Mouse (Mus musculus) hindbrain, embryonic 13.5 days (tissue): Measurements from ENCODE around the gene Plch2. TPM values are rescaled to one million over a fixed set of nuclear protein-coding genes. Genes with fewer than 3 reads are reported as not detected.

Experiments used
- ATAC-seq: fragments of 200-750 bp; cut with Nextera tagmentation; 2 replicates; pipeline ENCODE4 v1.8.0; 2017; ENCODE audit warnings: moderate TSS enrichment; ENCODE audit not compliant: low FRiP score
- H3K27ac ChIP-seq: fragments of 300-500 bp; sonication (generic); 2 replicates; pipeline ENCODE4 v1.5.1; 2015; ENCODE audit warnings: inconsistent platforms, mild to moderate bottlenecking, moderate library complexity
- H3K27me3 ChIP-seq: fragments of 300-500 bp; sonication (generic); 2 replicates; pipeline ENCODE4 v1.6.1; 2015; ENCODE audit warnings: mild to moderate bottlenecking, inconsistent platforms
- H3K36me3 ChIP-seq: fragments of 300-500 bp; sonication (generic); 2 replicates; pipeline ENCODE4 v1.6.1; 2015; ENCODE audit warnings: mild to moderate bottlenecking, inconsistent platforms
- H3K4me1 ChIP-seq: fragments of 300-500 bp; sonication (generic); replicated peaks from 2 replicates; pipeline ENCODE4 v1.6.1; 2015; ENCODE audit warnings: inconsistent platforms
- H3K4me2 ChIP-seq: fragments of 300-500 bp; sonication (generic); 2 replicates; pipeline ENCODE4 v1.6.1; 2015; ENCODE audit warnings: inconsistent platforms, mild to moderate bottlenecking, moderate library complexity
- H3K4me3 ChIP-seq: fragments of 300-500 bp; sonication (generic); 2 replicates; pipeline ENCODE4 v1.5.1; 2015; ENCODE audit warnings: mild to moderate bottlenecking, inconsistent platforms
- H3K9ac ChIP-seq: fragments of 300-500 bp; sonication (generic); 2 replicates; pipeline ENCODE4 v1.6.1; 2015; ENCODE audit warnings: mild to moderate bottlenecking, inconsistent platforms
- H3K9me3 ChIP-seq: fragments of 300-500 bp; sonication (generic); 2 replicates; pipeline ENCODE4 v1.6.1; 2016; ENCODE audit warnings: inconsistent platforms
- WGBS: fragments of 180-500 bp; shearing (Covaris S2); methylation state at CpG from one replicate; pipeline ENCODE4 v1.1.7; 2015; 5-methylcytosine and 5-hydroxymethylcytosine counted together
- polyA plus RNA-seq: library from polyadenylated mRNA; unstranded; fragments of >200 nt; fragmentation: Nextera tagmentation; extraction: Ambion mirVana; gene quantifications from 2 replicates; pipeline ENCODE4 v1.2.1, GENCODE M21; 2015

The Plch2 gene
- polyA plus RNA-seq, 1 experiment from 2014 or later, result 8.4 TPM

DNA sequence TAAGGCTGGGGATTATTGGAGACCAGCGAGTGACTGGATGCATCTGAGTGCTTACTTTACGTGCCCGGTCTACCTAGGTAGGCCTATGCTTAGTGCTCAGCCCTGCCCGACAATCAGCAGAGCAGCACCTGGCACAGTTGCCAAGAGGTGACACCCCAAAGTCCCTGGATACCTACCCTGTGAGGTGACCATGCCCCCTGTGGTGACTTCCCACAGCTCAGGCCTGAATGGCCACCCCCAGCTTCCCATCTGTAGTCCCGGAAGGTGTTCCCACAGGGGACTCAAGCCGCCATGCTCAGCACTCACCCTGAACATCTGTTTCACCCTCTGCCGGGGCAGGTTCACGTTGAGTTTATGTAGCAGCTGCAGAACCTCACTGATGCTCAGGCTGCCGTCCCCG lies 50.3 kb downstream of the Plch2 start:
- H3K9ac ChIP-seq, result no peak overlapping the region
- peaks cover 4% of the 10 kb centered on the region; the same call in 1 of the 2 replicates for H3K27me3 ChIP-seq
- H3K27ac ChIP-seq, result no peak overlapping the region
- peaks cover 21% of the 10 kb centered on the region; the same call in 1 of the 2 replicates for H3K4me1 ChIP-seq
- no peak overlapping the region for H3K4me3 ChIP-seq
- no peaks in the 10 kb centered on the region for H3K36me3 ChIP-seq
- H3K4me2 ChIP-seq, result no peak overlapping the region
- no peaks in the 10 kb centered on the region for H3K9me3 ChIP-seq
- WGBS, result 67% methylated on average over 10 of the region's 10 CpGs
- ATAC-seq, result no peak

DNA sequence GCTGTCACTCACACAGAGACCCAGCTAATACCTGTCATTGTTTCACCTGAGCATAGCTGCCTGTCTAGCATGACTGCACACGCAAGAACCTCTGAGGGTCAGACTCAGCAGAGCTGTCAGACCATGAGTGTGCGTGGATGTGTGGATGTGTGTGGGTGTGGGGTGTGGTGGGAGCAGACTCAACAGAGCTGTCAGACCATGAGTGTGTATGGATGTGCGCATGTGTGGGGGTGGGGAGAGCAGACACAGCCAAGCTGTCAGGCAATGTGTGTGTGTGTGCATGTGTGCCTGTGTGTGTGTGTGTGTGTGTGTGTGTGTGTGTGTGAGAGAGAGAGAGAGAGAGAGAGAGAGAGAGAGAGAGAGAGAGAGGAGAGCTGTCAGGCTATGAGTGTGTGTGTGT lies 51.3 kb downstream of the Plch2 start:
- no peak overlapping the region for H3K27ac ChIP-seq
- no peak overlapping the region for H3K9ac ChIP-seq
- H3K4me2 ChIP-seq, result no peak overlapping the region
- H3K9me3 ChIP-seq, result no peaks in the 10 kb centered on the region
- H3K27me3 ChIP-seq, result peaks cover 4% of the 10 kb centered on the region; the same call in 1 of the 2 replicates
- no peak for ATAC-seq
- H3K4me3 ChIP-seq, result no peak overlapping the region
- peaks cover 12% of the 10 kb centered on the region for H3K4me1 ChIP-seq
- H3K36me3 ChIP-seq, result no peaks in the 10 kb centered on the region
- WGBS, result 90% methylated on average over 3 of the region's 3 CpGs

- no peaks in the 10 kb centered on the region for H3K36me3 ChIP-seq
- 0 out of 2 replicates have a peak, but pooled peaks cover under 1% of the 10 kb centered on the region for H3K27me3 ChIP-seq
- no peaks in the 10 kb centered on the region for H3K9me3 ChIP-seq
- WGBS, result 86% methylated on average over 5 of the region's 5 CpGs
- H3K9ac ChIP-seq, result no peak overlapping the region
- H3K27ac ChIP-seq, result no peak overlapping the region
- no peak overlapping the region for H3K4me2 ChIP-seq
- ATAC-seq, result no peak
- H3K4me3 ChIP-seq, result no peak overlapping the region
- peaks cover 21% of the 10 kb centered on the region for H3K4me1 ChIP-seq
These were observed 57.2 kb downstream of the Plch2 start for GRCm38 (mm10) chr4:154999379-154999778.

- ATAC-seq, result peak; percentile 67
- Histone ChIP-seq H3K4me1 (peaks cover 21% of the 10 kb centered on the region), H3K36me3 (no peaks in the 10 kb centered on the region), H3K4me2 (no peak overlapping the region), H3K9me3 (no peaks in the 10 kb centered on the region), H3K27me3 (peaks cover 14% of the 10 kb centered on the region; the same call in 1 of the 2 replicates), H3K27ac (peak overlapping the region; percentile 55; the same call in 1 of the 2 replicates), H3K9ac (peak overlapping the region; percentile 53; the same call in 1 of the 2 replicates), H3K4me3 (no peak overlapping the region)
- WGBS, result 15% methylated on average over 8 of the region's 8 CpGs
These were observed 59.9 kb downstream of the Plch2 start for GRCm38 (mm10) chr4:154996572-154997154.

DNA sequence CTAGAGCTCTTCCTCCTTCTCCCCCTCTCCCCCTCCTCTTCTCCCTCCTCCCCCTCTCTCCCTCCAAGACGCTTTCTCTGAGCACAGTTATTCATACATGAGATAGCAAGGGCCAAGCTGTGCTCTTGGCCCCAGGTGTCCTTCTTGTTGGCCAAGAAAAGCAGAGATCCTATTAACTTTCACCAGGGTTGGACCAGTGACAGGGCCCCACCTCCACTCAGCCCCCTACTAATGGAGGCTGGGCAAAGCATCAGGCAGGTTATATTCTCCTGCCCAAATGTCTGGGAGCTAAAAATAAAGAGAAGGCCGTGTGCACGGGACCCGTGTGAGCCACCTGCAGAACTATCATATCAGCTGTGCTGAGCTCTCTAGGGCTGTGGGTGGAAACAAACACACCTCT lies 61.7 kb downstream of the Plch2 start:
- peaks cover 17% of the 10 kb centered on the region for H3K4me1 ChIP-seq

DNA sequence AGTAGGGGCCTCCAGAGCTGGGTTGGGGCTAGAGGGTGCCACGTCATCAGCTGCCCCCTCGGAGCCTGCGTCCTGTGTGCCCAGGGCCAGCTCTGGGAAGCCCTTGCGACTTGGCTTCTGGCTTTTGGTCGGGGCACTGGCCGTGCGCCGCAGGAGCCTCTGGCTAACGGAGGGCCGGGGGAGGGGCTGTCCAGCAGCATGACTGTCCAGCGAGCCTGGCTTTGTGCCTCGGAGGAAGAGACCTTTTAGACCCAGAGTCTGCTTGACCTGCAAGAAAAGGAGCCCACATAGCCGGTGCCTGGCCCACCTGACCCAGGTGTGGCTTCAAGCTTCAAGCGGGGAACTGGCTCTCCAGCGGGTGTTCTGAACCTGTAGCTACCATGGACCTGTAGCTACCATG lies 69.8 kb downstream of the Plch2 start:
- ATAC-seq, result no peak
- 69% methylated on average over 15 of the region's 15 CpGs for WGBS

More for the DNA sequence above, 61.7 kb downstream of the Plch2 start:
- Histone ChIP-seq H3K27me3 (peaks cover 26% of the 10 kb centered on the region), H3K36me3 (no peaks in the 10 kb centered on the region), H3K9ac (no peak overlapping the region), H3K9me3 (no peaks in the 10 kb centered on the region), H3K27ac (no peak overlapping the region), H3K4me3 (no peak overlapping the region), H3K4me2 (no peak overlapping the region)
- no peak for ATAC-seq
- 76% methylated on average over 4 of the region's 4 CpGs for WGBS

DNA sequence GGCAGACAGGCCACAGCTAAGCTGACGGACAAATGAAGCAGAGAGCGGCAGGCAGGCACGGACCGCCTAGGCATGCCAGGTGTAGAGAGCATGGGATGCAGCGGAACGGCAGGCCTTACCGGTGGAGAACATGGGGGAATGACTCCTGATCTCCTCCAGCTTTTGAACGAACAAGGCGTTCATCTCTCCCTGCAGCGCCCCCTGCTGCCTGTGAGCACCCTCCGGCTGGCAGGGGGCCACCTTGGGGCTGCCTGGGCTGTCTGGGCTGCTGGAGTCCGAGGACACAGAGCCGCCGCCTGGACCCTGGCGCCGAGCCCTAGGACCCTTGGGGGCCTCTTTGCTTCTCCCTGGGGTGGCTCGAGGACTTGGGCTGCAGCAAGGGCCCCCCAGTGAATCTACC lies 70.5 kb downstream of the Plch2 start:
- no peak overlapping the region for H3K4me3 ChIP-seq
- 0 out of 2 replicates have a peak overlapping the region, but pooled peaks have one; percentile 19 for H3K4me2 ChIP-seq
- no peak for ATAC-seq

More for the DNA sequence above, 69.8 kb downstream of the Plch2 start:
- Histone ChIP-seq H3K27ac (no peak overlapping the region), H3K4me3 (no peak overlapping the region), H3K27me3 (peaks cover 47% of the 10 kb centered on the region), H3K36me3 (no peaks in the 10 kb centered on the region), H3K9ac (no peak overlapping the region), H3K4me2 (no peak overlapping the region), H3K9me3 (no peaks in the 10 kb centered on the region), H3K4me1 (peaks cover 22% of the 10 kb centered on the region)

GRCm38 (mm10) chr4:154985151-154985777 lies 71.3 kb downstream of the Plch2 start:
- WGBS, result 68% methylated on average over 5 of the region's 5 CpGs
- ATAC-seq, result no peak
- H3K9me3 ChIP-seq, result no peaks in the 10 kb centered on the region
- H3K4me3 ChIP-seq, result no peak overlapping the region
- no peak overlapping the region for H3K4me2 ChIP-seq
- H3K36me3 ChIP-seq, result peaks cover 12% of the 10 kb centered on the region
- peaks cover 22% of the 10 kb centered on the region for H3K4me1 ChIP-seq
- peaks cover 34% of the 10 kb centered on the region for H3K27me3 ChIP-seq
- H3K27ac ChIP-seq, result no peak overlapping the region
- H3K9ac ChIP-seq, result peak overlapping the region; percentile 60; the same call in 1 of the 2 replicates

More for the DNA sequence above, 70.5 kb downstream of the Plch2 start:
- no peak overlapping the region for H3K27ac ChIP-seq
- 16% methylated on average over 17 of the region's 17 CpGs for WGBS
- H3K9ac ChIP-seq, result peak overlapping the region; percentile 60
- H3K4me1 ChIP-seq, result peaks cover 22% of the 10 kb centered on the region
- H3K27me3 ChIP-seq, result peaks cover 41% of the 10 kb centered on the region
- H3K36me3 ChIP-seq, result peaks cover 4% of the 10 kb centered on the region
- H3K9me3 ChIP-seq, result no peaks in the 10 kb centered on the region

GRCm38 (mm10) chr4:154983767-154984166 lies 72.8 kb downstream of the Plch2 start:
- 21% methylated on average over 24 of the region's 24 CpGs for WGBS

GRCm38 (mm10) chr4:154982247-154983120 lies 74.1 kb downstream of the Plch2 start:
- Histone ChIP-seq H3K4me2 (no peak overlapping the region), H3K9ac (no peak overlapping the region), H3K4me1 (peaks cover 22% of the 10 kb centered on the region), H3K36me3 (peaks cover 40% of the 10 kb centered on the region), H3K27ac (no peak overlapping the region), H3K9me3 (no peaks in the 10 kb centered on the region), H3K27me3 (peaks cover 30% of the 10 kb centered on the region), H3K4me3 (no peak overlapping the region)
- 79% methylated on average over 17 of the region's 19 CpGs for WGBS
- ATAC-seq, result no peak

More at GRCm38 (mm10) chr4:154983767-154984166, 72.8 kb downstream of the Plch2 start:
- Histone ChIP-seq H3K9me3 (no peaks in the 10 kb centered on the region), H3K4me1 (peaks cover 22% of the 10 kb centered on the region), H3K9ac (peak overlapping the region; percentile 59), H3K27me3 (peaks cover 30% of the 10 kb centered on the region), H3K4me2 (no peak overlapping the region), H3K36me3 (peaks cover 27% of the 10 kb centered on the region), H3K4me3 (no peak overlapping the region), H3K27ac (no peak overlapping the region)
- no peak for ATAC-seq

- no peak overlapping the region for H3K9ac ChIP-seq
- peaks cover 25% of the 10 kb centered on the region for H3K27me3 ChIP-seq
- peaks cover 49% of the 10 kb centered on the region for H3K36me3 ChIP-seq
- ATAC-seq, result peak; percentile 65
- no peak overlapping the region for H3K4me2 ChIP-seq
- no peak overlapping the region; the same call in 1 of the 2 replicates for H3K27ac ChIP-seq
- H3K4me1 ChIP-seq, result peaks cover 21% of the 10 kb centered on the region
- WGBS, result 40% methylated on average over 7 of the region's 7 CpGs
- H3K9me3 ChIP-seq, result no peaks in the 10 kb centered on the region
- no peak overlapping the region for H3K4me3 ChIP-seq
These were observed 75.1 kb downstream of the Plch2 start for GRCm38 (mm10) chr4:154981530-154981929.

- peaks cover 54% of the 10 kb centered on the region for H3K36me3 ChIP-seq
- H3K27me3 ChIP-seq, result peaks cover 21% of the 10 kb centered on the region
- H3K4me1 ChIP-seq, result peaks cover 16% of the 10 kb centered on the region
- no peak overlapping the region for H3K9ac ChIP-seq
- H3K9me3 ChIP-seq, result no peaks in the 10 kb centered on the region
- peak; percentile 19; the same call in 1 of the 2 replicates for ATAC-seq
- no peak overlapping the region; the same call in 1 of the 2 replicates for H3K27ac ChIP-seq
- H3K4me3 ChIP-seq, result no peak overlapping the region
- WGBS, result 86% methylated on average over 6 of the region's 6 CpGs
- H3K4me2 ChIP-seq, result no peak overlapping the region
These were observed 75.5 kb downstream of the Plch2 start for GRCm38 (mm10) chr4:154981076-154981475.
